Mouse (Mus musculus) retina, adult 2 months (tissue): Measurements from ENCODE around the gene Clic4.

Experiments
- DNase-seq: peaks from one replicate; pipeline ENCODE4 v3.0.0-alpha.2; 2012; ENCODE audit warnings: low read depth, low spot score

The Clic4 gene

DNA sequence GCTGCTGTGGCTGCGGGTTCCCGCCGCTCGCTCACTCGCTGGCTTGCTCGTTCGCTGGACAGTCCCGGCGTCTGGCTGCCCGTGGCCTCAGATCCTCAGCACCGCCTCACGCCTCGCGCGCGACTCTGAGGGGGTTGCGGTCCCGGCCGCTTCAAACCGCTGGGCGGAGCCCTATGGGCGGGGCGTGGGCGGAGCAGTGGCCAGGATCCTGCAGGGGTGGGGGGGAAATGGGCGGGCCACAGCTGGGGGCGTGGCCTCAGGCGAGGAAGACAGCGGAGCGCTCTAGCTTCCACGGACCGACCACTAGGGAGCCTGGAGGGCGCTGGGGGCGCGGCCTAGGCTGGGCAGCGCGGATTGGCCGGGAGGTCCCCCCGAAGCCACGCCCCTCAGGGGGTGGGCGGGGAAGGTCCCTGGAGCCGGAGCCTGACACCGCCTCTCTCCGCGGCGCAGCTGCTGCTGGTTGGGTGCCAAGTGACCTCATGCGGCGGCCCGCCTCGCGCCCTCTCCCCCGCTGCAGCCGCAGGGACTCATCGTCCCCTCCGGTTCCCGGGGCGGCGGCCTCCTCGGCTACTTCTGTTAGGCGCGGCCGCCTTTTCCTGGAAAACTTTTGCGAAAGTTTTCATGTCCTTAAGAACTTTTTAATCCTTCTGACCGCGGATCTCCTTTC is at the start of gene Clic4:
Gene Clic4 (minus strand): TSS at position 175 of the 667 bp plus-strand sequence.
- peak; percentile 97 for DNase-seq

- DNase-seq, result peak; percentile 50
Measured at GRCm38 (mm10) chr4:135317966-135318365, 45.4 kb upstream of the Clic4 start.

- DNase-seq, result no peak
Measured at GRCm38 (mm10) chr4:135317539-135317938, 44.9 kb upstream of the Clic4 start.

GRCm38 (mm10) chr4:135315287-135315686 is 42.7 kb upstream of the Clic4 start:
- DNase-seq, result no peak

- no peak for DNase-seq
Measured at GRCm38 (mm10) chr4:135314419-135314832, 41.8 kb upstream of the Clic4 start.

DNA sequence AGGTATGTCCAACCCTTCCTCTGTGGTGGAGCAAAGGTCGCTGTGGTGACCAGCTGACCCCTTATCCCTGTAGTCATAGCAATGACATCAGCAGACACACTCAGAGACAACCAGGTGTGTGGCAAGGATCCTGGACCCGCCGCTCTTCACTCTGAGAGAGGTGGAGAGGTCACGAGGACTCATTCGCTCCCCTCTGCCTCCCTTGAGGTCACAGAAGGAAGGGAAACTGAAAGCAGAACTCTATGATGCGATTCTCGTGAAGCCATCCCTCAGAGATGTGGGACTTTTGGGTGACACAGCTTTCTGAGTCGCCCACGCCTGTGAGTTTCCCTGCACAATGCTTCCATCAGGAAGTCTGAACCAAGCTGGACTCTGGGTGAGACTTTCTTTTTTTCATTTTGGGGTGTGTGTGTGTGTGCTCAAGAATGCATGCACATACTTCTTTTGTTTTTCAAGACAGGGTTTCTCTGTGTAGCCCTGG is 41.2 kb upstream of the Clic4 start:
- DNase-seq, result no peak

GRCm38 (mm10) chr4:135313111-135313691 is 40.6 kb upstream of the Clic4 start:
- no peak for DNase-seq

- no peak for DNase-seq
Measured at GRCm38 (mm10) chr4:135312706-135313105, 40.1 kb upstream of the Clic4 start.

- DNase-seq, result no peak
Measured at GRCm38 (mm10) chr4:135310371-135310770, 37.8 kb upstream of the Clic4 start.

DNA sequence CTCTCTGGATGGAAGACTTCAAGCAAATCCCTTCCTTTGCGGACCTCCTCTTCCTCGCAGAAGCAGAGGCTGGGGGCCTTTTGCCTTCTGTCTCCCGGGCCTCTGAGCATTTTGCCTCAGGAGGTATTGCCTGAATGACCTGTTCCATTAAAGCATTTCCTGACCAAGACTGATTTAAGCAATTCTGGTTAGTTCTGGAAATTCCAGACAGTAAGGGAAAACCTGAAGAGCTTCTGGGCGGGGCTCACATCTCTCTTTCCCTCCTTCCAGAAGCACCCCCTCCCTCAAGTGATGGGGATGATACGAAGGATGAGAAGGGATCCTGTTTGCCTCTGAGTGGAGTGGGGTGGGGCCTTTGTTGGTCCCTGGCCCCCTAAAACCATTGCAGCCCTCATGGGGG is 37.1 kb upstream of the Clic4 start:
- DNase-seq, result no peak

- no peak for DNase-seq
Measured at GRCm38 (mm10) chr4:135309112-135309659, 36.6 kb upstream of the Clic4 start.

GRCm38 (mm10) chr4:135306971-135307632 is 34.5 kb upstream of the Clic4 start:
- no peak for DNase-seq

GRCm38 (mm10) chr4:135306533-135306932 is 33.9 kb upstream of the Clic4 start:
- no peak for DNase-seq

DNA sequence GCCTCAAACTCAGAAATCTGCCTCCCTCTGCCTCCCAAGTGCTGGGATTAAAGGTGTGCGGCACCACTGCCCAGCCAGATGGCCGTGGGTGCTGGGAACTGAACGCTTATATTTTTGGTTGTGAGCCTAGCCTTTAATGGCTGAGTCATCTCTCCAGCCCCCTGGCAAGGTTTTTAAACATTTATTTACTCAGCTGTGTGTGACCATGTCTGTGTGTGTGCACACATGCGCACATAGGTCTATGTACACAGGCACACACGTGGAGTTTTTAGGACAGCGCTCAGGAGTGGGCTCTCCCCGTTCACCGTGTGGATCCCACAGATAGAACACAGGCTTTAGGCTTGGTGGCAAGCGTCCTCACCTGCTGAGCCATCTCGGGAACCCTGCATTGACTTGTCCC is 29.6 kb upstream of the Clic4 start:
- DNase-seq, result no peak

- no peak for DNase-seq
Measured at GRCm38 (mm10) chr4:135301166-135301565, 28.6 kb upstream of the Clic4 start.

- DNase-seq, result no peak
Measured at GRCm38 (mm10) chr4:135300248-135301041, 27.8 kb upstream of the Clic4 start.

- DNase-seq, result no peak
Measured at GRCm38 (mm10) chr4:135298680-135299079, 26.1 kb upstream of the Clic4 start.

GRCm38 (mm10) chr4:135297931-135298546 is 25.4 kb upstream of the Clic4 start:
- DNase-seq, result no peak

DNA sequence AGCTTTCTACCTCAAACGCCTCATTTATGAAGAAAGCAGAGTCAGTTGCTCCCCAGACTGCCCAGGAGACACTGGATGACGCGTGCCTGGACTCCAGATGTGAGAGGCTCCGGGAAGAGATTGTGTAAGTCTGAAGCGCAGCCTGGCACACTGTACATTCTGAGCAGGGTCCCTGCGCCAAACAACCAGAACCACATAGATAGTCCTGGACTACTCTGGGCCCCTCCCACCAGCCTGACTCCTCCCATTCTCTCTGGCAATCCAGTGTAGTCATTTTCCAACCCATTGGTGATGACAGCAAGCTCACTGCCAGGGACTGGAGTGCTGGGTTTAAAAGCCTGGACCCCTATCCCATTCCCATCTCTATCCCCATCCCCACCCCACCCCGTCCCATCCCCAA is 24.5 kb upstream of the Clic4 start:
- DNase-seq, result no peak

DNA sequence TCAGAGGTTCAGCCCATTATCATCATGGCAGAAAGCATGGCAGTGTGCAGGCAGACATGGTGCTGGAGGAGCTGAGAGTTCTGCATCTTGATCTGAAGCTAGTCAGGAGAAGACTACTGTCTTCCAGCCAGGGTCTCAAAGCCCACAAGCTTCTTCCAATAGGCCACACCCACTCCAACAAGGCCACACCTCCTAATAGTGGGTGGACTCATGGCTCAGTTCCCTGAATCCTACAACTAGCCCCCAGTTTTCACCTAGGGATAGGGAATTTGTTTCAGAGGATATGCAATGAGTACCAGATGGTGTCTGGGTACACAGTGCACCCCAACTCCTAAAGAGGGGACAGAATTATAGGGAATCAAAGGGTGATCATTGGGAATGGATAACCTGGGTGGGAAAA is 24.0 kb upstream of the Clic4 start:
- no peak for DNase-seq

DNA sequence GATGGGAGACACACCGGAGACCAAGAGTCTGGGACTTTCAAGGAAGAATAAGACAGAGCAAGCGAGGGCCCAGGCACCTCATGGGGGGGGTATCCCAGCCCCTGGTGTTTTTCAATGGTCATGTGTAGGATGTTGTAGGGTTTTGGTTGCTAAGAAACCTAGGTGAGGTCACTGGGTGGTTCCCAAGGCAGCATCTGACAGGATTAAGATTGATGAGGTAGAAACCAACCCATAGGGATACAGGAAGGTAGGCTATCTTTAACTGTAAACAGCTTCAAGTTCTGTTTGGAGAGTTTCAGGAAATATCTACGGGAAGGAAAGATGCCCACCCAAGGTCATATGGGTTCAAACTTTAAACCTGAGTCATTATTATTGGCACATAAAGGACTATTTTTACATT is 21.2 kb upstream of the Clic4 start:
- DNase-seq, result no peak
